Mouse (Mus musculus): ENCODE results near the gene Rrnad1.

DNA sequence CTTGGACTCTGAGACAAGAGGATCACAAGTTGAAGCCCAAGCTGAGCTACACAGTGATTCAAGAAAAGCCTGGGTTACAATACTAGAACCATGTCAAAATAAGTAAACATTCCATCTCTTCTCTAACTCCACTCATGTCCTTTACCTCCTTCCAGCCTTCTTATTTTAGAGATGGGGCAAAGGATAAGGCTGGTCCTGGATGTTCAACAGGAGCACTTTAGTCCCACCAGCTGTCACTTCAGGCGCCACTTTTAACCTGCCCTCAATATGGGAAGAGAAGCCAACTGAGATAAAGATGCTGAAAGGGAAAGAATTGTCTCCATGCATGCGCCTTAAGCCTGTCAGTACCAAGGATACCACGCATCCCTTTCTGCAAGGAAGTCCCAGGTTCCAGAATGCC, 46.2 kb downstream of the Rrnad1 start:
- TF ChIP-seq CTCF (IDR thresholded peaks at IDR 0.05; ENCODE audit: low read depth, low read length): no peak
- TF ChIP-seq GATA1 (IDR thresholded peaks at IDR 0.05; ENCODE audit: borderline replicate concordance, low read length): no peak

Measured in G1E (cell line).